Comparison of ENCODE assay signal across 8 mouse cellular contexts in genomic region chr6:135251849-135252727, GRCm38 (mm10). TPM values are rescaled to one million over a fixed set of nuclear protein-coding genes. Genes with fewer than 3 reads are reported as not detected.
A peak's percentile ranks its signal among the peaks of the same experiment; 100 is the strongest.
DNase-seq lines count a peak whose midpoint lies in the region; ATAC-seq and TF ChIP-seq lines count a peak whose summit lies in the region.

No protein-coding gene starts in this region.

- 39% methylated on average over 24 of the region's 24 CpGs for WGBS in heart, embryonic 15.5 days
- WGBS in liver, embryonic 12.5 days (ENCODE audit: insufficient replicate concordance), result 46% methylated on average over 24 of the region's 24 CpGs
- WGBS in neural tube, embryonic 11.5 days, result 50% methylated on average over 24 of the region's 24 CpGs
- WGBS in cerebellum, adult 2 months, result 59% methylated on average over 24 of the region's 24 CpGs

- H3K27ac ChIP-seq in heart, embryonic 15.5 days, result peak overlapping the region; percentile 55
- no peak overlapping the region for H3K27ac ChIP-seq in liver, embryonic 12.5 days
- H3K27ac ChIP-seq in neural tube, embryonic 11.5 days (ENCODE audit: low read depth, low read length), result peak overlapping the region; percentile 45; the same call in 1 of the 2 replicates
- H3K27ac ChIP-seq in cerebellum, adult 2 months (ENCODE audit: insufficient read depth, low read length), result no peak overlapping the region

- no peaks in the 10 kb centered on the region for H3K79me3 ChIP-seq in C2C12 (ENCODE audit: low read depth)

- ATAC-seq in heart, embryonic 15.5 days (replicated peaks; ENCODE audit: insufficient number of reproducible peaks, insufficient read depth, low FRiP score, low read depth), result no peak
- ATAC-seq in liver, embryonic 12.5 days, result no peak; the same call in 1 of the 2 replicates
- ATAC-seq in neural tube, embryonic 11.5 days (ENCODE audit: insufficient read depth, low FRiP score, low TSS enrichment), result peak; percentile 78

- DNase-seq in brain, adult 2 months (ENCODE audit: low read depth, low spot score), result peak; percentile 27
- no peak for DNase-seq in neural tube, embryonic 11.5 days (ENCODE audit: low spot score)
- DNase-seq in cerebellum, postnatal 25 days, result no peak
- DNase-seq in thymus, postnatal 4 days, result no peak
- DNase-seq in cerebellum, adult 2 months, result no peak

- peak overlapping the region; percentile 61 for H3K4me2 ChIP-seq in heart, embryonic 15.5 days
- H3K4me2 ChIP-seq in liver, embryonic 12.5 days, result peak overlapping the region; percentile 36
- H3K4me2 ChIP-seq in neural tube, embryonic 11.5 days (ENCODE audit: low read depth), result peak overlapping the region; percentile 41

- H3K27me3 ChIP-seq in C2C12 (ENCODE audit: control insufficient read depth, insufficient read depth, insufficient read length), result no peaks in the 10 kb centered on the region
- H3K27me3 ChIP-seq in heart, embryonic 15.5 days, result no peaks in the 10 kb centered on the region
- H3K27me3 ChIP-seq in liver, embryonic 12.5 days (replicated peaks), result peaks cover 55% of the 10 kb centered on the region
- no peaks in the 10 kb centered on the region for H3K27me3 ChIP-seq in neural tube, embryonic 11.5 days (ENCODE audit: control insufficient read depth, insufficient read depth, low read length)
- no peaks in the 10 kb centered on the region; the same call in 1 of the 2 replicates for H3K27me3 ChIP-seq in cerebellum, adult 2 months (ENCODE audit: control insufficient read depth, insufficient read depth, low read length)

- no peak for TF ChIP-seq CTCF in C2C12 (IDR thresholded peaks at IDR 0.05; ENCODE audit: control insufficient read depth, insufficient read depth, insufficient read length)
- no peak for TF ChIP-seq CTCF in cerebellum, adult 2 months (IDR thresholded peaks at IDR 0.05; ENCODE audit: borderline replicate concordance, insufficient read depth, low read depth, low read length)

- H3K36me3 ChIP-seq in C2C12 (ENCODE audit: control insufficient read depth, insufficient read depth), result no peaks in the 10 kb centered on the region
- no peaks in the 10 kb centered on the region for H3K36me3 ChIP-seq in heart, embryonic 15.5 days
- H3K36me3 ChIP-seq in liver, embryonic 12.5 days, result no peaks in the 10 kb centered on the region
- no peaks in the 10 kb centered on the region for H3K36me3 ChIP-seq in neural tube, embryonic 11.5 days (ENCODE audit: control insufficient read depth, insufficient read depth, low read length)

- TF ChIP-seq POLR2A in cerebellum, adult 2 months (IDR thresholded peaks at IDR 0.05; ENCODE audit: borderline replicate concordance, insufficient read depth, low read length), result no peak

- no peak overlapping the region for H3ac ChIP-seq in C2C12 (ENCODE audit: control insufficient read depth, insufficient read length, low read depth)

- peaks cover 27% of the 10 kb centered on the region for H3K4me1 ChIP-seq in heart, embryonic 15.5 days (replicated peaks)
- peaks cover 9% of the 10 kb centered on the region for H3K4me1 ChIP-seq in liver, embryonic 12.5 days
- H3K4me1 ChIP-seq in neural tube, embryonic 11.5 days (ENCODE audit: control insufficient read depth, insufficient read depth, low read length), result 0 out of 2 replicates have a peak, but pooled peaks cover 8% of the 10 kb centered on the region
- H3K4me1 ChIP-seq in cerebellum, adult 2 months (ENCODE audit: control insufficient read depth, insufficient read depth, low read length), result no peaks in the 10 kb centered on the region

- H3K9me3 ChIP-seq in heart, embryonic 15.5 days (replicated peaks), result no peaks in the 10 kb centered on the region
- H3K9me3 ChIP-seq in liver, embryonic 12.5 days (replicated peaks), result no peaks in the 10 kb centered on the region
- H3K9me3 ChIP-seq in neural tube, embryonic 11.5 days (ENCODE audit: control insufficient read depth, low read length), result no peaks in the 10 kb centered on the region

- H3K9ac ChIP-seq in heart, embryonic 15.5 days, result no peak overlapping the region
- no peak overlapping the region; the same call in 1 of the 2 replicates for H3K9ac ChIP-seq in liver, embryonic 12.5 days
- peak overlapping the region; percentile 26 for H3K9ac ChIP-seq in neural tube, embryonic 11.5 days (ENCODE audit: low read length)

- no peaks in the 10 kb centered on the region for H3K79me2 ChIP-seq in C2C12 (ENCODE audit: control insufficient read depth, insufficient read depth)

- no peak overlapping the region for H3K4me3 ChIP-seq in C2C12 (ENCODE audit: insufficient read depth, poor library complexity, severe bottlenecking)
- H3K4me3 ChIP-seq in heart, embryonic 15.5 days, result peak overlapping the region; percentile 26; the same call in 1 of the 2 replicates
- H3K4me3 ChIP-seq in liver, embryonic 12.5 days, result 0 out of 2 replicates have a peak overlapping the region, but pooled peaks have one; percentile 1
- H3K4me3 ChIP-seq in neural tube, embryonic 11.5 days (ENCODE audit: low read depth, low read length), result no peak overlapping the region
- H3K4me3 ChIP-seq in cerebellum, adult 2 months (replicated peaks; ENCODE audit: insufficient read depth, low read depth, low read length), result no peak overlapping the region

TF ChIP-seq in C2C12, 6 proteins besides CTCF, POLR2A, EP300 and RAD21:
- peak; percentile 19 for TF ChIP-seq USF1 (IDR thresholded peaks at IDR 0.05; ENCODE audit: low read depth)
- TF ChIP-seq MYOD1 (IDR thresholded peaks at IDR 0.05; ENCODE audit: control insufficient read depth, insufficient read length, low read depth), result no peak
- TF ChIP-seq MAX (IDR thresholded peaks at IDR 0.05), result peak; percentile 72
- peak; percentile 66 for TF ChIP-seq CEBPB (IDR thresholded peaks at IDR 0.05; ENCODE audit: low read depth)
TF ChIP-seq in C2C12: peak in this region for 3.

RNA-seq across cellular contexts. Expression of gene Gsg1, which starts 2.1 kb away (rescaled TPM):
- 0.15 TPM for polyA plus RNA-seq in C2C12 (2012; fragmentation: generic; extraction: Trizol)
- 0.58 and 0.72 TPM in 2 replicates for polyA plus RNA-seq in heart, embryonic 15.5 days (2015; fragmentation: Nextera tagmentation; extraction: Ambion mirVana)
- 0.10 and 0.32 TPM in 2 replicates for polyA plus RNA-seq in liver, embryonic 12.5 days (2016; fragmentation: Nextera tagmentation; extraction: Ambion mirVana)
- 0.69 and 1.0 TPM in 2 replicates for polyA plus RNA-seq in neural tube, embryonic 11.5 days (2014; fragmentation: Nextera tagmentation; extraction: Ambion mirVana)
- polyA plus RNA-seq in cerebellum, adult 2 months (2012; rRNA removed), result 0.13 TPM in 1 of 2 replicates, not detected in the other

RNA-seq across cellular contexts. Expression of gene Hebp1, which starts 54.3 kb away (rescaled TPM):
- polyA plus RNA-seq in C2C12 (2012; fragmentation: generic; extraction: Trizol), result 18.4 TPM
- 10.2 and 14.3 TPM in 2 replicates for polyA plus RNA-seq in heart, embryonic 15.5 days (2015; fragmentation: Nextera tagmentation; extraction: Ambion mirVana)
- polyA plus RNA-seq in liver, embryonic 12.5 days (2016; fragmentation: Nextera tagmentation; extraction: Ambion mirVana), result 116 and 120 TPM in 2 replicates
- 2.8 and 3.0 TPM in 2 replicates for polyA plus RNA-seq in neural tube, embryonic 11.5 days (2014; fragmentation: Nextera tagmentation; extraction: Ambion mirVana)
- 20.8 and 22.9 TPM in 2 replicates for polyA plus RNA-seq in cerebellum, adult 2 months (2012; rRNA removed)

RNA-seq across cellular contexts. Expression of gene Fam234b, which starts 54.3 kb away (rescaled TPM):
- polyA plus RNA-seq in C2C12 (2012; fragmentation: generic; extraction: Trizol), result 4.6 TPM
- polyA plus RNA-seq in heart, embryonic 15.5 days (2015; fragmentation: Nextera tagmentation; extraction: Ambion mirVana), result 9.2 and 11.7 TPM in 2 replicates
- 36.3 and 37.5 TPM in 2 replicates for polyA plus RNA-seq in liver, embryonic 12.5 days (2016; fragmentation: Nextera tagmentation; extraction: Ambion mirVana)
- polyA plus RNA-seq in neural tube, embryonic 11.5 days (2014; fragmentation: Nextera tagmentation; extraction: Ambion mirVana), result 41.3 and 44.4 TPM in 2 replicates
- 115 and 118 TPM in 2 replicates for polyA plus RNA-seq in cerebellum, adult 2 months (2012; rRNA removed)

RNA-seq across cellular contexts. Expression of gene Pbp2, which starts 58.1 kb away (rescaled TPM):
- polyA plus RNA-seq in C2C12 (2012; fragmentation: generic; extraction: Trizol), result 0.41 TPM
- polyA plus RNA-seq in heart, embryonic 15.5 days (2015; fragmentation: Nextera tagmentation; extraction: Ambion mirVana), result 0.10 TPM in 1 of 2 replicates, not detected in the other
- polyA plus RNA-seq in liver, embryonic 12.5 days (2016; fragmentation: Nextera tagmentation; extraction: Ambion mirVana), result not detected in 2 replicates
- not detected in 2 replicates for polyA plus RNA-seq in neural tube, embryonic 11.5 days (2014; fragmentation: Nextera tagmentation; extraction: Ambion mirVana)
- polyA plus RNA-seq in cerebellum, adult 2 months (2012; rRNA removed), result not detected in 2 replicates

Comparison
In these comparisons a context has a peak if more than half of its experiments do, and no peak if none do; other contexts are left out.
1. H3K4me3 ChIP-seq: peak in heart, embryonic 15.5 days (single experiment) and liver, embryonic 12.5 days (single experiment); none in C2C12 (single experiment), neural tube, embryonic 11.5 days (single experiment) and cerebellum, adult 2 months (single experiment).
2. H3K27ac ChIP-seq: peak in heart, embryonic 15.5 days (single experiment) and neural tube, embryonic 11.5 days (single experiment); none in liver, embryonic 12.5 days (single experiment) and cerebellum, adult 2 months (single experiment).
3. Peak in every context shown above with its lines, with median percentiles within 50 percentile points of each other: H3K4me2 ChIP-seq.